Mouse (Mus musculus): ENCODE data around the gene Qtrt2.
A peak's percentile ranks its signal among the peaks of the same experiment; 100 is the strongest.

The Qtrt2 gene

DNA sequence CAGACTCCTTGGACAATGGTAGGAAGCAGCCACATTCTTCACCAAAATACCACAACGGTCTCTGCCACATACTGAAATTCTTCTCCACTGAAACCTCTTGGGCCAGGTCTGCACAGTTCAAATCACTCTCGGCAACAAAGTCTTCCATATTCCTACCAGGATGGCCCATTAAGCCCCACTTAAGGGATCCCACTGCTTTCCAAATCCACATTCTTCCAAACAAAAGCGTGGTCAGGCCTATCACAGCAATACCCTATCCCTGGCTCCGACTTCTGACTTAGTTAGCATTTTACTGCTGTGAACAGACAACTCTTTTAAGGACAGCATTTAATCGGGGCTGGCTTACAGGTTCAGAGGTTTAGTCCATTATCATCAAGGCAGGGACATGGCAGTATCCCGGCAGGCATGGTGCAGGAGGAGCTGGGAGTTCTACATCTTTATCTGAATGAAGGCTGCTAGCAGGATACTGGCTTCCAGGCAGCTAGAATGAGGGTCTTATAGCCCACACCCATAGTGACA, at the start of gene Qtrt2:
TSS of gene Qtrt2 (minus strand) at position 469 of the 519 bp plus-strand sequence.
- no peak for DNase-seq (ENCODE audit: low spot score)

DNA sequence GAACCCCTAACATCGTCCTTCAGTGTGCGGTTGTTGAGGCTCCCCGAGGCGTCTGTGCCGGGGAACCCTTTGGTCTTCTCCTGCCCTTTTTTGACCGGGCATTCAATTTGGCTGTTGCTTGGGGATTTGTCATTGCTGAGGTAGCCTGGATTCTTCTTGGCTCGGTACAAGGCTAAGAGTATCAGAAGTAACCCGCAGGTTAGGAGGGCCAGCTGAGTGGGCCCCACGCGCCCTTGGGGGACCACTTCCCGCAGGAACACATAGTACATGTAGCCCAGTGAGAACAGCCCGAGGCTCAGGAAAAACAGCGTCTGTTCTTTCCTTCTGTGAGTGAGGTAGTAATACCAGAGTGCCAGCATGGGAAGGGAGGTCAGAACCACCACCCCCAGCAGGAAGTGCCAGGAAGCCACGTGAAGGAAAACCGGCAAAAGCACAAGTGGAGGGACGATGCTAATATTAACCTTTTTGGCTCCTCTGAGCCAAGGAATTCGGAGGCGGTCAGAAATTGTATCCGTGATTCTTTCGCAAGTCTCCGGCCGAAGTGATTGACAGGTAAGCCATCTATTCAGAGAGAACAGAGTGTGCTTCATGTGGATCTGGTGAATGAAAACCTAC, 47.1 kb upstream of the Qtrt2 start:
- no peak for DNase-seq (ENCODE audit: low spot score)

DNA sequence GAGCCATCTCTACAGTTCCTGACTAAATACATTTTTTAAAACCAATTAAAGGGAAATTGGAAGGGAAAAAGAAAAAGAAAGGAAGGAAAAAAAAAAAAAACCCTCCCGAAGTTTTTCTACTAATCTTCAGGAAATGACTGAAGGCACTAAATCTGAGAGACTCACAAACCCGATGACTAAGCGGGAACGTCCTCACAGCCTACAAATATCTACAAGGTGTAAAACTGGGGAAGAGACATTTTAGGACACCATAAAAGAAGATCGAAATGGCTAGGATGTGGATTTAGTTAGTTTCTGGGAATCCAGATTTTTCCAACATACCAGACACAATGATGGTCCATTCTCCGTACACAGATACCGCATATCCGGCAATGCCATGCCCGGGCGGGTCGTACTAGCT, 46.5 kb upstream of the Qtrt2 start:
- DNase-seq (ENCODE audit: low spot score): no peak

DNA sequence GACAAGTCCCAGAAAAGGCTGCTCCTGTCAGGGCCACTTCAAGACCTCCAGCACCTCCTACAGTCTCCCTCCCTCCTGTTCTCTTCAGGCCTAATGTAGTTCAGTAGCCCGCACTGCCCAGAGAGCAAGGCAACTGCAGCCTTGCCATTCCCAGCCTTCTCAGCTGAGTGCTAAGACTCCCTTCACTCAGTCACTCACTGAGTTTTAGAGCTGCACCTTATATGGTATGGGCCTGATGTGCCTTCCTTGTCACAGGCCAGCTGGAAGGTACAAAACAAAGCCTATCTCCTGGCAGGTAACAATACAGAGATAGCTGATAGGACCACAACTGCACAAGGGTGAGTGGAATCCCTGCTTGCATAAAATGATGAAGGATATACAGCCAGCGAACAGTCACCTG, 45.8 kb upstream of the Qtrt2 start:
- DNase-seq (ENCODE audit: low spot score): no peak

DNA sequence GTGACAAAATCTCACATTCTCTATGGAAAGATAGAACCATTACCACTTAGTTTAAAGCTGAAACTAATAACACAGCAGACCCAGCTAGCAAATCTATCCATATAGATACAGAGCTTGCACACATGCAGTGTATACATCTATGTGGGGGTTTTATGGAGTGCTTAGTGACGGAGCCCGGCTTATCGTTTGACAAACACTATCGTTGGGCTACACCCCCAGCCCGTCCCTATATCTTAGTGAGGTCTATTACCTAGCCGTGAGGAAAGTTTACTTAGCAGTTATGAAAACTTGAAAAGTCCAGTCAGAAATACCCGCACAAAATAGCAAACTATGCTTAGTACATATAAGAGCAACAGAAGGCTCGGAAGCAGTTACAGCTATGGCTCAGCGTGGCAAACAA, 45.1 kb upstream of the Qtrt2 start:
- no peak for DNase-seq (ENCODE audit: low spot score)

DNA sequence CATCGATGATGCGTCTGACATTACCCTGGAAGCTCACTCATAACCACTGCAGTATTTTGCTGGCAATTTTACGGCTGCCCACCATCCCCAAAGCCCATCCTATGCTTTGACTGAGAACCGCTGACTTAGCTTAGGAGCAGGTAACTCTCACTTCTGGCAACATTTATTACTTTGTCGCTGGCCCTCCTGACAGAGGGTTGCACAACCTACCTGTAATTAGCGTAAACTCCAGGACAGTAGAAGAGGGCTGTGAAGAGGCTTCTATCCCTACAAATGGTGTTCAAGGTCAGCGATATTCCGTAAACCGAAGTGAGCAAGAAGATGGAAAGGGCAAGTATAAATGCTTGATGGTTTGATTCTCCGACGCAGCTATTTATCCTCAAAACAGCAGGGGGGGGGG, 44.6 kb upstream of the Qtrt2 start:
- DNase-seq (ENCODE audit: low spot score): no peak

DNA sequence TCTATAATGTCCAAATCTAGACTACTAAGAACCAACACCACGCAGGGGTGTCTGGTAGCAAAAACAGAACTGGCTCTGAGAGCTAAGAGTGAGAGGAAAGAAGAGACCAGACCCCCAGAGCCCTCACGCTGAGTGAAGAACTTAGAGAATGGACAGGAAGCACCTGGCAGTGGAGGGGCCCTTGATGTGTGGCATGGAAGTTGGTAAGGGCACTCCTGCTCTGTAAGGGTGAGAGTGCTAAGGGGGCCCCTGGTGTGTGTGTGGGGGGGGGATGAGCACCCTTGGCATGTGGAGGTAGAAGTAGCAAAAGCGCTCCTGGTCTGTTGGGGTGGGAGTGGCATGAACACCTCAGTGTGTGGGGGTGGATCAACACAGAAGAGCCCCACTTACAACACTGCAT, 43.8 kb upstream of the Qtrt2 start:
- DNase-seq (ENCODE audit: low spot score): no peak

DNA sequence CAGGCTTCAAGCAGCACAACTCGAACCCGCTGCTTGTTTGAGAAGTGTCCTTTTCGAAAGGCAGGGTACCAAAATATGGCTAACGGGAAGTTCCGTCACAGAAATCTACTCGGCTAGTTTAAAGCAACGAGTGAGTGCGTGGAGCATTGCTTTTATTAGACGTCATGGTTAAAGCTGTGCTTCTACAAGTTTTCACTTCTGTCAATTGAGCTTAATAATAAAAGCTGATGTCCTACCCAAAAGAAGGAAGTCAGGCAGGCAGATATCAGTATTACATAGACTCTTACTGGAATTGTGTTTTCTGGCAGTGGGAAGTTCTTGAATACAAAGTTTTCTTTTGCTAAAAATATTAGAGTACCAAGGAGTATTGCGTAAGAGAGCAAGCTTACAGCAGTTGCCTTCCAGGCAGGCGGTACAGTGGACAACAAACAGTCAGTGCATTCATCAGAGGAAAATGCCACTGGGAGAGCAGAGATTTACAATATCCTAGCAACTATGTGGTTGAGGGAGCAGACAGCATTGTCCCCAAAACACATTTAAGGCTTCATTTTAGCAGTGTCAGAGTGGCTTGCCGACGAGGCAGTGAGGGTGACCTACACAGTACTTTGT, 39.3 kb upstream of the Qtrt2 start:
- DNase-seq (ENCODE audit: low spot score): no peak

DNA sequence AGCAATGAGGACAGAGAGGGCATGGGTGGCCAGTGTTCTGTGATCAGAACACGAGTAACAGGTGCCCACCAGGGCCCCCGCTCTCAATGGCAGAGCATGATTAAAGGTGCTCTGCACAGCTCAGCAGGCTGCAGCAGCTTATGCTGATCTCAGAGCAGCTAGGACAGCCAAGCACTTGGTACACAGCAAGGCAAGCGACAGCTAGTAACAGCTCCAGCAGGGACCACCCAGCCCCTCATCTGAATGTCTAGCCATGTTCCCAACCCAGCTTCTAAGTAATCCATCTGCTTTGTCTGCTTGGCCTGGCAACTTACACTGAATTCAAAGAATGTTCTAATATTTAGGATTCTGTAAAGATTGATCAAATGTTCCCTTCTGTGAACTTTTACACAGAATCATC, 37.2 kb upstream of the Qtrt2 start:
- no peak for DNase-seq (ENCODE audit: low spot score)

DNA sequence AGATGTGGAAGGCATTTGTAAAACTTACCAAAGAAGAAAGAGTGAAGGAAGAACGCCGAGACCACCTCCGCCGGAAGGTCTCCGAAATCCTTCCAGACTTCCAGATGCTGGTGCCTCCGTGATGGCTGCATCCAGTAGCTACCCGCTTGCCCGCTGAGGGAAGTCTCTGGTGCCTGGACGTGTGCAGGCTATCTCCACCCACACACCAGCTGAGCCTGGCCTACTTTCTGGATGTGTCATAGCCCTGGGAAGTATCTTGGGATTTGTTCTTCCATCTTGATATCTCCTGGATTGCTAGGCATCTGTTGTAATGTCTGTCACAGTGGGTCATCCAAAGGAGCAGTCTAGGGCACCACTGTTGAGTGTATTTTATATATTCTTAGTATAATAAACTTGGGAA, 36.7 kb upstream of the Qtrt2 start:
- DNase-seq (ENCODE audit: low spot score): no peak

DNA sequence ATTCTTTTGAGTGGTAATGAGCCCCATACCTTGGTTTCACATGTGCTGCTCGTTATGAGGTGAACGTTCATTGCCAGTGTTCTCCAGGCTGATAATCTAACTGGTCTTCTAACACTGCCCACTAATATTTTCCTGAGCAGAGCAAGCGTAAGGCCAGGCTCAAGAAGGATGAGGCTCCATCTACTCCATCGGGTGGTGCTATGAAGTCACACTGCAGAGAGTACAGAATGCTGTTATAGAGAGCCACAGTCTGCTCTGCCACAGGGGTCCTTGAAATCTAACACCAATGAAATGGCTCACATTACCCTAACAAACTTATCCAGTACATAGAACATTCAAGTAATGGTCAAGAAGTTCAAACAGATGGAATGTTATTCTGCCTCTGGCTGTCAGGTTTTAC, 31.4 kb upstream of the Qtrt2 start:
- no peak for DNase-seq (ENCODE audit: low spot score)

DNA sequence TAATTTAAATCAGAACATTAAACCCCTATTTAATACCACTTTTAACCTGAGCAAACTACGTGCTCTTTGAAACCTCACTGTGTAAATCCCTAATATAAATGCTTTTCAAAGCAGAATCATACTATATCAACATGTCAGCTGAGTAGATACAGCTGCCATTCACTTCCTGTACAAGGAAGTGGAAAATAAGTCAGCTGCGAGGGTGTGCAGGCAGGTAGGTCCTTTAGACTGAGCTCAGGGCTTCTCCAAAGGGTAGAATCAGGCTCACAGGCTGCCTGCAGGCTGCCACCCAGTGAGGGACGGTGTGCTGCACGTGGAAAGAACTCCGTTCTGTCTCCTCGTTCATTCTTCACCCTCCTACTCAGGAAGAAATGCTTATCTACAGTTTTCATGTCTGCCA, 28.3 kb upstream of the Qtrt2 start:
- DNase-seq (ENCODE audit: low spot score): no peak

DNA sequence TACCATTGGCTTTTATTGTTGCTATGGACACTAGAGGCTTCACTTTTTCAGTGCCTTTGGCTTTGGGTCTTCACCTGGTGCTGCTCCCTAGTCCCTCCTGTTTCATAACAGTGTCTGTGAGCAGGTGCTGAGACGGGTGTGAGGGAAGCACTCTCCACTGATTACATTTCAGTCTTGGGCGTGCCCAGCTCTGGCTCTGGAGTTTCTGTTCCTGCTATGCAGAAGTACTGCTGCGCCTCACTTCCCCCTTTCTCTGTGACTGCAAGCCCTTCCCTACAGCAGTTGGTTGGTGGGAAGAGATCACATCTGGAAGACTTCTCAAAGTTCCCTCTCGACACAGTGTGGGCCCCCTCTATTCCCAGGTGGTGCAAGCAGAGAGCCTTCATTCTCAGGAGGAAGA, 25.0 kb upstream of the Qtrt2 start:
- no peak for DNase-seq (ENCODE audit: low spot score)

DNA sequence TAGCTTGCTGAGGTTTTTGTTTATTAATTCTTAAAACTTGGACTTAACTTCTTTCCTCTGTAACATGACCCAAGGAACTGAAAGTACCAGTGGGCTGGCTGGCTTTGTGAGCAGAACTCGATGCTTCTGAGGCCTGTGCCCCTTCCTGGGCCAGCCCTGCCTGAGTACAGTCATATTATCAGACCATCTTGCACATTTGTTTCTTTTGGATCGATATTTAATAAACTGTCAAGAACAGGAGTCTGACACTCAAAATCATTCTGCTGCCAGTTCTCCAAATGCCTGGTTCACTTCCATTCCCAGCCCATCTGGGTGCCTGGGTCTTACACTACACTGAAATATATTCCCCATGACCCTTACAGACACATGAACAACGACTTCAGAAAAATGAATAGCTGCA, 19.3 kb upstream of the Qtrt2 start:
- DNase-seq (ENCODE audit: low spot score): no peak

DNA sequence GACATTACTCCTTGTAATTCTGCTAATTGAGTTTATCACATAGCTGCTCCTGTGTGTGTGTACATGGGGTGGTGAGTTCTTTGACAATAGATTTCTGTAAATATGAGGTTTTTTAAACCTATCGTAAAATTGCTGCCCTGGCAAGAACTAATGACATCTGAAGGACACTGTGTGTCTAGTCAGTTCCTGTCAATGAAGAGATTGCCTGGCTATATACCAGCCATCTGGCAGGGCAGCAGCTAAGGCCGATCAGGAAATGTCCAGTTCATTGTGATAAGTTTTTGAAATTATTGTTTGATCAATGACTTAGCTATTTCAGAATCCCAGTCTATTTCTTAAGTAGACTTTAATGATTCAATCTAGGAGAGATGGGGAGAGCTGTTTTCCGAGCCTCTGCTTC, 18.7 kb upstream of the Qtrt2 start:
- no peak for DNase-seq (ENCODE audit: low spot score)

DNA sequence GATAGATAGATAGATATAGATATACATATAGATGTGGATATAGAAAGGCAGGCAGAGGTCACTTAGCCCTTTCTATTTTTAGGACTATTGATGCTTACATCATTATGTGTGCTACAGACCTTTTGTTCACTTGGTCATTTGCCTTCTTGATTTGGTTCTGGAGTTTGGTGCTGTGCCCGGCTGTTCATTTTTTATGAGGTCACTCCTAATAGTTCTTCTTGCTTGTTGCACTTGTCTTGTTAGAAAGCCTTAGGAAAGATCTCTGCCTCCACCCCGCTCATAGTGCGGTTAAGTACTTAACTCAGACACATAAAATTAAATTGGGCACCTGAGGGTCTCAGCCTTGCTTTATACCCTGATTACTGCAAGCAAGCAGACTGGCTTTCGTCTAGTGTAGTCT, 14.2 kb upstream of the Qtrt2 start:
- DNase-seq (ENCODE audit: low spot score): no peak

DNA sequence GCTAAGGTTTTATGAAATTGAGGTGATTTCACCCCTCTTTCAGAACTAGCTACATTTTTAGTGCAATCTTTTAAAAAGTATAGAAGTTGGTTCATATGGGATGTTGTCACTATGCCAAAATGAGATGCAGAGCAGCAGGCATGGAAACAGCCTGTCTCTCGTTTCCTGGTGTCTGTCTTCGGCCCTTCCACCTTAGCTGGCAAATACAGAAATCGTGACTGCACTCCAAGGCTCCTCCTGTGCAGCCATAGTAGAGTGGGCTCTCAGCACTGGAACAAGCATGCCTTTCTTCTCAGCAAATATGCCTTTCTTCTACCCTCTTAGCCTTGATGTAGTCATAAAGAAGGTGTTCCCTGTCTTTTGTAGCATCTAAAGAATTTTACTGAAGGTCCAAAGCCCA, 9.3 kb upstream of the Qtrt2 start:
- DNase-seq (ENCODE audit: low spot score): no peak

DNA sequence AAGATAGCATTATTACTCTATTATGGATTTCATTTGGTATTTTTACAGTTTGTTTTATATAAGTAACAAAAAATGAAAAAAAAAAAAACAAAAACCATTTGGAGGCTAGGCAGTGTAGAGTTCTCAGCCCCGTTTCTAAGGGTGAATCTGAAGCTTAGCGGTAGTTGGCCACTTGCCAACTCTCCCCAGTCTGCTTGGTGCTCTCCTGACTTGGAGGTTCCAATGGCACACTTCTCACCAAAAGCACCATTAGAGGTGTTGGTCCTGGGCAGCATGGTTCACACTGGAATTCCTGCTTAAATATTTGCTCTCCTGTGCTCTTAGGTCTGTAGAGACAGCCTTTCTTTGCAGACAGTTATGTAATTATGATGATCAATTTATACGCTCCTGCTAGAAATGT, 8.8 kb upstream of the Qtrt2 start:
- DNase-seq (ENCODE audit: low spot score): no peak

DNA sequence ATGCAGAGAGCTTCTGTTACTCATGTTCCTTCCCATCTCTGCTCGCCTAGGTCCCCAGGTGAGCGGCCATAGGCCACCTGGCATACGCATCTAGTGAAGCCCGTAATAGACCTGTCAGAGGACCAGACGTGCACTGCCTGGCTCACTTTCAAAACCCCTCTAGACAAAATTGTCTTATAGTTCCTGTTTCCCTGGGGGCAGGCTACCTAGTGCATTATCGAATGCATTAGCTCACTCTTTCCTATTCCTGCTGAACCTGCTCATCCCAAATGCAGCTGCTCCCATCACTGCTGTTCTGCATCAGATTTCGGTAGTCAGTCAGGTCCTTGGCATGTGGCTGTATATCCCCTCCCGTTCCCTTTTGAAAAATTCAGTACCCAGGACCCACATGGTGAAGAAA, 8.2 kb upstream of the Qtrt2 start:
- DNase-seq (ENCODE audit: low spot score): no peak

DNA sequence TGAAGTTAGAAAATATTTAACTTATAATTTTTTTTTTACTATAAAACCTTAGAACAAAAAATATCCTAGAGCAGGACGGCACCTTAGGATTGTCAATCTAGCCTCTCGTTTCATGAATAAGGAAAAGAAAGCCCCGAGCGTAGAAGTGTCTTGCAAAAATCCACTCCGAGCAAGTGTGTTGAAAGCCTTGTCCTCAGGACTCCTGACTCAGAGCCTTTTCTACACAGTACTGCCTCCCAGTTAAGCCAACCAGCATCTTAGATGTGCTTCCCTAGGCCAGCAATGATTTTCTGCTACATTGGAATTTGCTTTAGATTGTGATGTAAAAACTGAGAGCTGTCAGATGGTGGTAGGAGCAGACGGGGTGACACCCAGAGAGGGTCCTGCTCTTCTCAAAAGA, 6.4 kb upstream of the Qtrt2 start:
- no peak for DNase-seq (ENCODE audit: low spot score)

DNA sequence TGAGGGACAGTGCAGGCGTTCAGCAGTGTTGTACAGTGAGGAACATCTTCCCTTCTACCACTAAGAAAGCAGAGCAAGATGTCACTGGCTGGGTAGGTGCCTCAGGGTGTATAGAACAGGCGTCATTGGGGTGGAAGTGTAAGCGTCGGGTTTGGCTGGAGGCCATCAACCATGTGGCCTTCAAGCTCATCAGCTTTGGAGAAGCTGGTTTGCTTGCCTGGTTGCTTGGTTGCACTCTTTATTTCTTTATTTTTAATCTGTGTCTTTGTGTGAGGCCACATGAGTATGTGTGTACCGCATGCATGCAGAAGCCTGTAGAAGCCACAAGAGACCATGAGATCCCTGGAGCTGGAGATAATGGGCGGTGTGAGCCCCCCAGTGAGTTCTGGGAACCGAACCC, 5.7 kb upstream of the Qtrt2 start:
- DNase-seq (ENCODE audit: low spot score): no peak

DNA sequence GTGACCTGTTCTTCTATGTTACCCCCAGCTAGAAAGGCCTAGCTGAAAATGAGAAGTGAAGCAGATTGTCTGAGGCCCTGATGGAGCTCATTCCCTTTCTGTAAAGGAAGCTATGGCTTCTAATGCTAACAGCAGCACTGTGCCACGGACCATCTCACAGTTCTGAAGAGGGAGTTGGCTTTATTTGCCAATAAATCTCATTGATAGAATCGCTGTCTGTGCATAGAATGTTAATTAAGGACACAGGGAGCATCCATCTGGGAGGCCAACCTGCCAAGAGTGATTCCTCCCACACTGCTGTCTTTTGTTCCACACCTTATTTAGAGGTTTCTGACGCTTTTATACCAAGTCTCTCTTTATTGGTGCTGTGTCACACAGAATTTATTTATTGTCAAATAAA, 4.9 kb upstream of the Qtrt2 start:
- peak; percentile 28 for DNase-seq (ENCODE audit: low spot score)

DNA sequence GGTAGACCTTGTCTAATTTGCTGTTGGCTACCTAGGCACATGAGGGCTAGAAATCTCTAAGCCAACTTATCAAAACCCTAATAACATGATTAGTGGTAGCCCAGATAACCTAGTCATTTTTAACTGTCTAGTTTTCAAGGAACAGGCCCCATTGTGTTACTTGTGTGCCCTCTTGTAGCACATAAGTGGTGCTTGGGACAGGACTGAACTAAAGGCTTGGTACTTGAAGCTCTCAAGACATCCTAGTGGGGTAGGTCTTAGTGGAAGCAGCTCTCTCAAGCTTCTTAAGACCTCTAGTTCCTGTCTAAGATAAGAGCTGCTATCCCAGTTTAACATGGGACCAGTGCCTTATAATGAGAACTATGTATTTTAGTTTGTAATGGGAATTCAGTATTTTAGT, 4.0 kb upstream of the Qtrt2 start:
- no peak for DNase-seq (ENCODE audit: low spot score)

DNA sequence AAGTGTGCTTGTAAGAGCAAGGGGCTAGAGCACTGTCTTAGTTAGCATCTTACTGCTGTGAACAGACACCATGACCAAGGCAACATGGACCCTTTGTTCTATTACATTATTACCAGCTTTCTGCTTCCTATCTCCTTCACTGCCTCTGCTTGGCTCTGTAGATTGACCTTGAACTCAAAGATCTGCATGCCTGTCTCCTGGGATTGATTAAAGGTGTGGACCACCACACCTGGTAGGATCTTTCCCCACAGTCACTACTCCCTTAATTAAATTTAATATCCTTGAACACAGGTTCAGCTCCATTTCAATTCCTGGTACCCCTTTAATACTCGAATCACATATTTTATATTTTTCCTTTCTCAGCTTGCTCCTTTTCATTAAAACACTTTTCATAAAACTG, 763 bp downstream of the Qtrt2 start:
- DNase-seq (ENCODE audit: low spot score): no peak
